Mouse (Mus musculus): ENCODE measurements around the gene Osgepl1.
"Not testable (repeated sequence)": the region's sequence is repeated elsewhere in the genome, so short reads cannot be mapped to it uniquely, and the experiment has no call there.

Gene Osgepl1

GRCm38 (mm10) chr1:53312989-53313967 is at the start of gene Osgepl1:
Gene Osgepl1, plus strand, starts transcription at chr1:53313624.
- DNase-seq = peak; percentile 90 to 92

DNA sequence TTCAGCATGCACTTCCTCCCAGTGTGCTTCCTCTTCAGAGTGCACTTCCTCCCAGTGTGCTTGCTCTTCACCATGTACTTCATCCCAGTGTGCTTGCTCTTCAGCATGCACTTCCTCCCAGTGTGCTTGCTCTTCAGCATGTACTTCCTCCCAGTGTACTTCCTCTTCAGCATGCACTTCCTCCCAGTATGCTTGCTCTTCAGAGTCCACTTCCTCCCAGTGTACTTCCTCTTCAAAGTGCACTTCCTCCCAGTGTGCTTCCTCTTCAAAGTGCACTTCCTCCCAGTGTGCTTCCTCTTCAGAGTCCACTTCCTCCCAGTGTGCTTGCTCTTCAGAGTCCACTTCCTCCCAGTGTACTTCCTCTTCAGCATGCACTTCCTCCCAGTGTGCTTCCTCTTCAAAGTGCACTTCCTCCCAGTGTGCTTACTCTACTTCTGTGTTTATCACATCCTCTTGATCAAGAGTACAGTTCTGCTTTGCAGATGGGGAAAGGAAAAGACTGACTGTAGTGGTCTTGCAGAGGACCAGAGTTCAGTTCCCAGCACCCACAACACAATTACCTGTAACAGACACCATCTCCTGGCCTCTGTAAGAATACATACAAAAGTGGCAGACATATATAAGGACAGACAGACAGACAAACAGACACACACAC is 48.3 kb upstream of the Osgepl1 start:
- DNase-seq = not testable (repeated sequence)

- DNase-seq = no peak
Measured at GRCm38 (mm10) chr1:53269901-53270300, 43.5 kb upstream of the Osgepl1 start.

DNA sequence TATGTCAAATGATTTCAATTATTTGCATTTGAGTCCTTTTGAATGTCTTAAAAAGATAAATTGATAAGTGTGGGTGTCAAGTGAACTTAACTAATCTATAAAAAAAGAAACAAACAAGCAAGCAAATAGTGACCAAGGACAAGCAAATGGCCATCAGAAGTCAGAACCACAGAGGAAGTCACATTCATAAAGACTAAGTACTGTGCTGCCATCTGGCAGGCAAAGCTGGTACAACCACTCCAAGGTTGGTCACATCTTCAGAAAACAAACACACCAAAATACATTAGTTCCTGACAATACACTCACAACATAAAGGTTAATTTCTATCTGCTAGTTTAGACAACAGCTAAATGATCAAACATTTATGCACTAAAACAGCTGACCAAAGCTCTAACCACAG is 40.8 kb upstream of the Osgepl1 start:
- DNase-seq = peak; percentile 77 to 79

DNA sequence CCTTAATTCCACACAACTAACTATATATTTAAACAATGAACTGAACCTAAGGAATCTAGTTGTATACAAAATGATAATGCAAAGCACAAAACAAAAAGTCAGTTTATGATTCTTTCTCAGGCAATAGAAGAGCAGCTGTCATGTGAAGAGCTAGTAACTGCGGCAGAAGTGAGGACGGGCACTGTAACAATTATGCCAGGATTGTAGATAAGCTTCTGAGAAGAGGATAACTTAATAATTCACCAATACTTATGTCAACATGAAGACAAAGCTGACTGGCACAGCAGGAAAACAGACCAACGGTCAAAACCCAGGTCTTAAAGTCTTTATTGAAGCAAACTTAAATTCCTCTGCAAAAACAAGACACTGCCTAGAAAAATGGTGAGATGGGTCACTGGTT is 22.2 kb upstream of the Osgepl1 start:
- DNase-seq = no peak

GRCm38 (mm10) chr1:53296581-53297383 is 16.6 kb upstream of the Osgepl1 start, which contains the start of the genes Pms1, Ormdl1 and Gm28778:
Gene Pms1, minus strand, starts transcription at chr1:53297018.
Gene Ormdl1, plus strand, starts transcription at chr1:53297095.
Gene Gm28778, plus strand, starts transcription at chr1:53297111.
- peak; percentile 97 to 98 for DNase-seq

- DNase-seq = no peak
Measured at GRCm38 (mm10) chr1:53300506-53300905, 12.9 kb upstream of the Osgepl1 start.

GRCm38 (mm10) chr1:53321662-53322344 is 8.4 kb downstream of the Osgepl1 start:
- no peak for DNase-seq

DNA sequence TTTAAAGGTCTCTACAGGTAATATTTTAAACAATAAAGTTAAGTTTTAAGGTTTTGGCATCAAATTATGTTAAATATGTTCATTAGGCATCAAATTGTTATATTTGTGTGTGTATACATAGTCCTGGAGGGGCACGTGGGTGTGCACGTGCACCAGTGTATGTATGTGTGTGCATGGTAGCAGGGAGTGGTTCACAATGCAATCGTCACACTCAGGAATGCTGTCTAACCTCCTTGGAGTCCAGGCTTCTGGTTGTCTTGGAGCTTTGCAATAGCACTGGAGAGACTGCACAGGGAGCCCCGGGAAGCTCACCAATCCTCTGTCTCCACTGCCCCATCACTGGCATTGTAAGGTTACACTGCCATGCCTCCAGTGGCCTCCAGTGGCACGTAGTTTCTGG is 9.8 kb downstream of the Osgepl1 start:
- DNase-seq = no peak

DNA sequence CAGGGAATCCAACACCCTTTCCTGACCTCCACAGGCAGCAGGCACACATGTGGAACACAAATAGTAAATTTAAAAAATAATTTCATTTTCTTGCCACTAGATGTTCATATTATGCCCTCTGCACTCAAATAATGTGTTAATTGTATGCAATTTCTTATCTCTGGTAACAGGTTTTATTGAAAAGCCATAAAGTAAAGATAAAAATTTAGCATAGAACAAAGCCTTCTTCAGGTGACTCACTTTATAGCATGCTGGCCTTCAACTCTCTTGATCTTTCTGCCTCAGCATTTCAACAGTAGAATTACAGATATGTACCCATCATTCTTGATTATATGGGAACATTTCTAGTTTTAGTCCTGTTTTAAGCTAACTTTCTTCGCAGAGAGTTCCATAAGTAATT is 10.9 kb downstream of the Osgepl1 start:
- no peak for DNase-seq

- DNase-seq = no peak
Measured at GRCm38 (mm10) chr1:53324827-53325494, 11.5 kb downstream of the Osgepl1 start.

DNA sequence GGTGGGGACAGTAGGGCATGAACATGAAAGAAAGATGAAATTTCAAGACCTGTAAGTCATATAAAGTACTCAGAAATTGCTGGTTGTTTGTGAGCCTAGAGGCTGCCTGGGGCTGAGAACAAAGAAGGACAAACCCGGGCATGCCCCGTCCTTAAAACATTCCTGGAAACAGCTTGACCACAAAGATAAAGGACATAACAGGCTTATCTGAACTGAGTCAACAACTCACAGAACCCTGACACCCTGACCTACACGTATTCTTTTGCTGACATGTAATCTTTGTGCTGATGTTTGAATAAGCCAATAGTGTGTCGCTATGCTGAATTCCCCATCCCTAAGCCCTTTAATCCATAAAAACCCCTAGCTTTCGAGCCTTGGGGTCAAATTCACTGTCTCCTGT is 20.1 kb downstream of the Osgepl1 start:
- DNase-seq = not testable (repeated sequence)

- DNase-seq = no peak
Measured at GRCm38 (mm10) chr1:53335465-53335864, 22.0 kb downstream of the Osgepl1 start.

- not testable (repeated sequence) for DNase-seq
Measured at GRCm38 (mm10) chr1:53337403-53337802, 24.0 kb downstream of the Osgepl1 start.

DNA sequence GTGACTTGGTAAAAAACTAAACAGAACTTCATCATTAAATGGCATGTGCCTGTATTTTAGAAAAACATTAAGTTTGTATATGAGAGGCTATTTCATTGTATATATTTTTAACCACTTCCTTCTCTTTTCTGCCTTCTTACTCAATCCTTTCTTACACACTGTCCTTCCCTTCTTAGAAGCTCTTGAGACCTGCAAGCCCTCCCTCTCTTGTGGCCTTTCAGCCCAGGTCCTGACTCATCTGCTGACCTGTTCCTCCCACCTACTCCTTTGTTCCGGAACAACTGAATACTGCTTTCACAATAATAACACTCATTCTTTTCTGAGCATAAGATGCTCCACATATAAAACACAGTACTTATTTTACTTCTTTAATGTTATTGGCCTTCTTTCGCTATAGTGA is 27.6 kb downstream of the Osgepl1 start:
- DNase-seq = no peak

DNA sequence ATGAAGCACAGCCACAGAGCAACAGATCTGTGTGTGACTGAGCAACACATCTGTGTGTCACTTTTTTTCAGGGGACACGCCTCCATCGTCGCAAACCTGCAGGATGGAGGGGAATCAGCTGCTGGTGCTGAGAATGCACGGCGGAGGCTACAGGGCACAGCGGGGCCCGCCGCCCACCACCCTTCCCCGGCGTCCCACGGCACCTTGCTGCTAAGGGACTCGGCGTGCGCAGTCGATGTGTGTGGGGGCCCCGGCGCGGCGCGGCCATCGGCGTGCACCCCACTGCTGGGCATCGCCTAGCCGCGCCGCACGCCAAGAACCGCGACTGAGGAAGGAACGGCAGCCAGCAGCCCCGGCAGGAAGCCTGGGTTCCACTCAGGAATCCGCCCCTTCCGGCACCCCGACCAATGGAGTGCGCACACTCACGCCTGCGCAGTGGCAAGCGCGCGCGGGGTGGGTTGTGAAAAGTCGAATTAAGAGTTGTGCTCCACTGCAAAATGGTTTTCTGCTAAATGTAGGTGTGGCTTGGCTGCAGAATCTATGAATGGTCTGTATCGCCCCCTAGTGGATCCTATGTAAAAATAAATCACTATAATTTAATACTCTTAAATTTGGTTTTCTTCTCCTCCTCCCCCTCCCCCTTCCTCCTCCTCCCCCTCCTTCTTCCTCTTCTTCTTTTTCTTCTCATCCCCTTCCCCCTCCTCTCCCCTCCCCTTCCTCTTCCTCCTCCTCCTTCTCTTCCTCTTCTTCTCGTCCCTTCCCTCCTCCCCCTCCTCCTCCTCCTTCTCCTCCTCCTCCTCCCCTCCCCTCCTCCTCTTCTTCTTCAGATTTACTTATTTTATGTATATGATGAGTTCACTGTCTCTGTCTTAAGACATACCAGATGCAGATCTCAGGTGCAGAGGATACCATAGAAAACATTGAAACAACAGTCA is 39.2 kb downstream of the Osgepl1 start, which contains the start of the genes Asdurf, Gm28551 and Asnsd1:
Asdurf (minus strand) TSS at position 293 of the 935 bp plus-strand sequence.
Gm28551 (minus strand) TSS at position 341 of the 935 bp plus-strand sequence.
Asnsd1 (minus strand) TSS at position 426 of the 935 bp plus-strand sequence.
- peak; percentile 97 to 98 for DNase-seq

DNA sequence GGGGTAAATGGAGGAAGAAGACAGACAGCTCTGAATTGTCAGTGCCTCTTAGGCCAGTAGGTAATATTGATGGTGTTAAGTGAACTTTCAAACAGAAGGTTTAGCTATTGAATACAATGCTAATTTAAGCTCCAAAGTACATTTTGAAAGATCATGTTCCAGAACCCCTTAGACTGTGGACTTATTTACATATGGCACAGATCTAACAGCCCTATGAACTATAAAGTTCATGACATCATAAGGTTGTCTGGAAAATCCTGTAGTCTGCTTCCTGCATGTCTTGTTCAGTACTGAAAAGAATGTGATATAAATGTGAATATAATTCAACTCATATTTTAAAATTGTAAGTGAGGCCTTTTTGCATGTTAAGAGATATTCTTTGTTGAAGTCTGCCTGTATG is 45.6 kb downstream of the Osgepl1 start:
- no peak for DNase-seq
